Mouse (Mus musculus) stomach, postnatal 0 days (tissue): ENCODE data around the gene Rad51b.

Experiments
- CTCF ChIP-seq: IDR thresholded peaks from 2 replicates; pipeline ENCODE4 v1.5.1; 2016; ENCODE audit warnings: antibody characterized with exemption, low read depth, mild to moderate bottlenecking, moderate library complexity
- EP300 ChIP-seq: optimal IDR thresholded peaks from 2 replicates; pipeline ENCODE3; 2016; ENCODE audit warnings: antibody characterized with exemption

GRCm38 (mm10) chr12:79356138-79356537 is 59.1 kb downstream of the Rad51b start:
- TF ChIP-seq CTCF, result no peak
- no peak for TF ChIP-seq EP300
